Mouse (Mus musculus): ENCODE data around the gene Myo15b.

GRCm38 (mm10) chr11:115919073-115919472 lies 60.9 kb downstream of the Myo15b start:
- TF ChIP-seq CTCF (IDR thresholded peaks at IDR 0.05; ENCODE audit: control insufficient read depth, insufficient read depth, insufficient replicate concordance, low read depth, low read length): no peak
- no peak for TF ChIP-seq POLR2A (IDR thresholded peaks at IDR 0.05; ENCODE audit: control insufficient read depth, low read depth, low read length)
